Mouse (Mus musculus) C2C12 (cell line): ENCODE results near the gene Sgk1. TPM values are rescaled to one million over a fixed set of nuclear protein-coding genes. Genes with fewer than 3 reads are reported as not detected.

Experiments used
- H3K27me3 ChIP-seq: one replicate; pipeline ENCODE4 v1.6.1; 2011; ENCODE audit not compliant: control insufficient read depth, insufficient read depth, insufficient read length
- H3K36me3 ChIP-seq: one replicate; pipeline ENCODE4 v1.6.1; 2011; ENCODE audit not compliant: control insufficient read depth, insufficient read depth
- H3K4me3 ChIP-seq: one replicate; pipeline ENCODE4 v1.5.1; 2011; ENCODE audit warnings: mild to moderate bottlenecking, control low read depth; ENCODE audit not compliant: poor library complexity, insufficient read depth, severe bottlenecking
- H3K79me2 ChIP-seq: one replicate; pipeline ENCODE4 v1.6.1; 2011; ENCODE audit not compliant: control insufficient read depth, insufficient read depth
- H3K79me3 ChIP-seq: one replicate; pipeline ENCODE4 v1.6.1; 2011; ENCODE audit warnings: low read depth, control low read depth
- H3ac ChIP-seq: one replicate; pipeline ENCODE3; 2011; ENCODE audit warnings: low read depth; ENCODE audit not compliant: control insufficient read depth, insufficient read length
- CEBPB ChIP-seq: IDR thresholded peaks from one replicate; pipeline ENCODE4 v1.6.1; 2011; ENCODE audit warnings: low read depth, mild to moderate bottlenecking, control low read depth, moderate library complexity
- CTCF ChIP-seq: IDR thresholded peaks from one replicate; pipeline ENCODE4 v1.5.1; 2011; ENCODE audit not compliant: control insufficient read depth, insufficient read depth, insufficient read length
- FOSL1 ChIP-seq: IDR thresholded peaks from one replicate; pipeline ENCODE4 v1.8.0; 2011; ENCODE audit warnings: mild to moderate bottlenecking, low read length; ENCODE audit not compliant: poor library complexity, insufficient read depth, severe bottlenecking
- MAX ChIP-seq: IDR thresholded peaks from one replicate; pipeline ENCODE4 v1.6.1; 2011; ENCODE audit warnings: mild to moderate bottlenecking, control low read depth
- MYOD1 ChIP-seq: IDR thresholded peaks from one replicate; pipeline ENCODE4 v1.6.1; 2011; ENCODE audit warnings: low read depth; ENCODE audit not compliant: control insufficient read depth, insufficient read length
- MYOG ChIP-seq: IDR thresholded peaks from one replicate; pipeline ENCODE4 v1.6.1; 2011; ENCODE audit not compliant: control insufficient read depth, insufficient read length; ENCODE audit errors: extremely low read depth
- USF1 ChIP-seq: IDR thresholded peaks from one replicate; pipeline ENCODE4 v1.6.1; 2011; ENCODE audit warnings: low read depth, mild to moderate bottlenecking, control low read depth, moderate library complexity
- polyA plus RNA-seq: library from polyadenylated mRNA; unstranded; fragments of >200 nt; fragmentation: generic; extraction: Trizol; gene quantifications from one replicate; pipeline ENCODE4 v1.2.1, GENCODE M21; 2012; ENCODE audit warnings: missing spikeins

Sgk1 gene
- polyA plus RNA-seq, 1 experiment, result 35.1 TPM

GRCm38 (mm10) chr10:21936513-21937221 lies 54.7 kb downstream of the Sgk1 start:
- H3K36me3 ChIP-seq, result no peaks in the 10 kb centered on the region
- no peak overlapping the region for H3ac ChIP-seq
- H3K27me3 ChIP-seq, result no peaks in the 10 kb centered on the region
- no peak overlapping the region for H3K4me3 ChIP-seq
- TF ChIP-seq CEBPB (no peak), MYOD1 (no peak), MYOG (no peak), MAX (no peak), FOSL1 (no peak), CTCF (no peak), USF1 (no peak)
- no peaks in the 10 kb centered on the region for H3K79me2 ChIP-seq
- no peaks in the 10 kb centered on the region for H3K79me3 ChIP-seq

GRCm38 (mm10) chr10:21937222-21937605 lies 55.2 kb downstream of the Sgk1 start:
- Histone ChIP-seq H3K79me3 (no peaks in the 10 kb centered on the region), H3K4me3 (no peak overlapping the region)

GRCm38 (mm10) chr10:21938166-21938565 lies 56.2 kb downstream of the Sgk1 start:
- Histone ChIP-seq H3K79me2 (no peaks in the 10 kb centered on the region), H3K27me3 (no peaks in the 10 kb centered on the region), H3K36me3 (no peaks in the 10 kb centered on the region), H3ac (no peak overlapping the region), H3K4me3 (no peak overlapping the region), H3K79me3 (no peaks in the 10 kb centered on the region)
- TF ChIP-seq CEBPB, result no peak
- TF ChIP-seq MYOD1, result peak; percentile 56
- TF ChIP-seq FOSL1, result no peak
- no peak for TF ChIP-seq CTCF

More at GRCm38 (mm10) chr10:21937222-21937605, 55.2 kb downstream of the Sgk1 start:
- Histone ChIP-seq H3K36me3 (no peaks in the 10 kb centered on the region), H3K79me2 (no peaks in the 10 kb centered on the region), H3ac (no peak overlapping the region), H3K27me3 (no peaks in the 10 kb centered on the region)
- TF ChIP-seq USF1, result no peak
- no peak for TF ChIP-seq FOSL1
- no peak for TF ChIP-seq MYOG
- no peak for TF ChIP-seq MAX
- no peak for TF ChIP-seq MYOD1
- no peak for TF ChIP-seq CTCF
- no peak for TF ChIP-seq CEBPB

- no peaks in the 10 kb centered on the region for H3K79me3 ChIP-seq
- H3K27me3 ChIP-seq, result no peaks in the 10 kb centered on the region
- TF ChIP-seq FOSL1, result no peak
- no peak for TF ChIP-seq MYOG
- TF ChIP-seq CTCF, result no peak
- no peak for TF ChIP-seq MAX
- TF ChIP-seq USF1, result no peak
- TF ChIP-seq CEBPB, result no peak
- TF ChIP-seq MYOD1, result no peak
- no peaks in the 10 kb centered on the region for H3K36me3 ChIP-seq
- no peak overlapping the region for H3K4me3 ChIP-seq
- H3K79me2 ChIP-seq, result no peaks in the 10 kb centered on the region
- H3ac ChIP-seq, result no peak overlapping the region
Observed at GRCm38 (mm10) chr10:21941235-21941634, 59.3 kb downstream of the Sgk1 start.

GRCm38 (mm10) chr10:21943145-21943700 lies 61.2 kb downstream of the Sgk1 start:
- Histone ChIP-seq H3K4me3 (no peak overlapping the region), H3K27me3 (no peaks in the 10 kb centered on the region), H3ac (no peak overlapping the region), H3K79me3 (no peaks in the 10 kb centered on the region), H3K79me2 (no peaks in the 10 kb centered on the region), H3K36me3 (no peaks in the 10 kb centered on the region)
- no peak for TF ChIP-seq MAX
- no peak for TF ChIP-seq CEBPB
- no peak for TF ChIP-seq FOSL1
- TF ChIP-seq MYOG, result no peak
- no peak for TF ChIP-seq CTCF
- TF ChIP-seq MYOD1, result no peak
- TF ChIP-seq USF1, result no peak

GRCm38 (mm10) chr10:21945195-21945594 lies 63.2 kb downstream of the Sgk1 start:
- H3K79me2 ChIP-seq, result no peaks in the 10 kb centered on the region
- no peaks in the 10 kb centered on the region for H3K27me3 ChIP-seq
- no peaks in the 10 kb centered on the region for H3K79me3 ChIP-seq
- no peaks in the 10 kb centered on the region for H3K36me3 ChIP-seq
- no peak overlapping the region for H3K4me3 ChIP-seq
- TF ChIP-seq MYOG (no peak), FOSL1 (no peak), MYOD1 (no peak), USF1 (no peak), CTCF (no peak), MAX (no peak), CEBPB (no peak)
- no peak overlapping the region for H3ac ChIP-seq
